Mouse (Mus musculus) midbrain, embryonic 16.5 days (tissue): Measurements from ENCODE around the gene 4930579F01Rik. TPM values are rescaled to one million over a fixed set of nuclear protein-coding genes. Genes with fewer than 3 reads are reported as not detected.

ENCODE experiments used
- ATAC-seq: fragments of 200-750 bp; cut with Nextera tagmentation; 2 replicates; pipeline ENCODE4 v1.8.0; 2017; ENCODE audit warnings: moderate TSS enrichment
- H3K27ac ChIP-seq: fragments of 300-500 bp; sonication (generic); 2 replicates; pipeline ENCODE4 v1.5.1; 2014; ENCODE audit warnings: mild to moderate bottlenecking, low read length, mixed read lengths
- H3K27me3 ChIP-seq: fragments of 300-500 bp; sonication (generic); 2 replicates; pipeline ENCODE4 v1.6.1; 2014; ENCODE audit warnings: low read depth, low read length, mixed read lengths; ENCODE audit not compliant: control insufficient read depth, insufficient read depth
- H3K36me3 ChIP-seq: fragments of 300-500 bp; sonication (generic); 2 replicates; pipeline ENCODE4 v1.6.1; 2014; ENCODE audit warnings: mild to moderate bottlenecking, low read length, moderate library complexity, mixed read lengths; ENCODE audit not compliant: control insufficient read depth, insufficient read depth
- H3K4me1 ChIP-seq: fragments of 300-500 bp; sonication (generic); 2 replicates; pipeline ENCODE4 v1.6.1; 2014; ENCODE audit warnings: mild to moderate bottlenecking, low read length, mixed read lengths; ENCODE audit not compliant: control insufficient read depth, insufficient read depth
- H3K4me2 ChIP-seq: fragments of 300-500 bp; sonication (generic); 2 replicates; pipeline ENCODE4 v1.6.1; 2014; ENCODE audit warnings: mild to moderate bottlenecking, low read length, mixed read lengths
- H3K4me3 ChIP-seq: fragments of 300-500 bp; sonication (generic); 2 replicates; pipeline ENCODE4 v1.5.1; 2014; ENCODE audit warnings: low read depth, mild to moderate bottlenecking, low read length, moderate library complexity, mixed read lengths
- H3K9ac ChIP-seq: fragments of 300-500 bp; sonication (generic); 2 replicates; pipeline ENCODE4 v1.6.1; 2014; ENCODE audit warnings: low read depth, low read length, mixed read lengths
- H3K9me3 ChIP-seq: fragments of 300-500 bp; sonication (generic); replicated peaks from 2 replicates; pipeline ENCODE4 v1.6.1; 2014; ENCODE audit warnings: mild to moderate bottlenecking, low read length, mixed read lengths; ENCODE audit not compliant: control insufficient read depth, poor library complexity, severe bottlenecking
- WGBS: fragments of 180-500 bp; shearing (Covaris S2); extraction: QIAGEN DNeasy Blood & Tissue Kit; methylation state at CpG from one replicate; pipeline ENCODE4 v1.1.7; 2014; 5-methylcytosine and 5-hydroxymethylcytosine counted together
- polyA plus RNA-seq: library from polyadenylated mRNA; unstranded; fragments of >200 nt; fragmentation: Nextera tagmentation; extraction: Ambion mirVana; gene quantifications from 2 replicates; pipeline ENCODE4 v1.2.1, GENCODE M21; 2015

4930579F01Rik gene
- polyA plus RNA-seq, 1 experiment from 2014 or later: not detected

GRCm38 (mm10) chr3:138185290-138185689 lies 8.3 kb downstream of the 4930579F01Rik start:
- Histone ChIP-seq H3K4me1 (no peaks in the 10 kb centered on the region), H3K4me3 (no peak overlapping the region), H3K9me3 (no peaks in the 10 kb centered on the region), H3K27me3 (no peaks in the 10 kb centered on the region), H3K36me3 (no peaks in the 10 kb centered on the region), H3K27ac (no peak overlapping the region), H3K4me2 (no peak overlapping the region), H3K9ac (no peak overlapping the region)
- ATAC-seq: no peak
- WGBS: 73% methylated on average over 4 of the region's 4 CpGs

GRCm38 (mm10) chr3:138183371-138183770 lies 10.3 kb downstream of the 4930579F01Rik start:
- Histone ChIP-seq H3K4me1 (no peaks in the 10 kb centered on the region), H3K36me3 (no peaks in the 10 kb centered on the region), H3K4me2 (no peak overlapping the region), H3K27ac (no peak overlapping the region), H3K4me3 (no peak overlapping the region), H3K27me3 (no peaks in the 10 kb centered on the region), H3K9me3 (no peaks in the 10 kb centered on the region), H3K9ac (no peak overlapping the region)
- no peak for ATAC-seq
- 95% methylated on average over 7 of the region's 7 CpGs for WGBS

GRCm38 (mm10) chr3:138182019-138182418 lies 11.6 kb downstream of the 4930579F01Rik start:
- Histone ChIP-seq H3K9ac (no peak overlapping the region), H3K27me3 (no peaks in the 10 kb centered on the region), H3K27ac (no peak overlapping the region), H3K4me3 (no peak overlapping the region), H3K4me1 (no peaks in the 10 kb centered on the region), H3K4me2 (no peak overlapping the region), H3K36me3 (no peaks in the 10 kb centered on the region), H3K9me3 (no peaks in the 10 kb centered on the region)
- WGBS: 81% methylated on average over 2 of the region's 2 CpGs
- ATAC-seq: no peak

GRCm38 (mm10) chr3:138175551-138175950 lies 18.1 kb downstream of the 4930579F01Rik start:
- H3K4me3 ChIP-seq: no peak overlapping the region
- ATAC-seq: no peak
- no peaks in the 10 kb centered on the region for H3K36me3 ChIP-seq
- H3K4me2 ChIP-seq: no peak overlapping the region
- H3K9me3 ChIP-seq: no peaks in the 10 kb centered on the region; the same call in 1 of the 2 replicates
- no peak overlapping the region for H3K27ac ChIP-seq
- H3K9ac ChIP-seq: no peak overlapping the region
- no peaks in the 10 kb centered on the region for H3K4me1 ChIP-seq
- H3K27me3 ChIP-seq: no peaks in the 10 kb centered on the region
- WGBS: 92% methylated on average over 6 of the region's 6 CpGs

- no peak for ATAC-seq
- H3K27me3 ChIP-seq: no peaks in the 10 kb centered on the region
- H3K4me1 ChIP-seq: no peaks in the 10 kb centered on the region
- no peak overlapping the region for H3K4me3 ChIP-seq
- no peaks in the 10 kb centered on the region for H3K36me3 ChIP-seq
- H3K4me2 ChIP-seq: no peak overlapping the region
- 78% methylated on average over 10 of the region's 10 CpGs for WGBS
- no peaks in the 10 kb centered on the region; the same call in 1 of the 2 replicates for H3K9me3 ChIP-seq
- no peak overlapping the region for H3K9ac ChIP-seq
- H3K27ac ChIP-seq: no peak overlapping the region
Measured at GRCm38 (mm10) chr3:138173291-138173690, 20.3 kb downstream of the 4930579F01Rik start.

GRCm38 (mm10) chr3:138162553-138163183 lies 31.0 kb downstream of the 4930579F01Rik start:
- 65% methylated on average over 4 of the region's 4 CpGs for WGBS
- Histone ChIP-seq H3K9me3 (no peaks in the 10 kb centered on the region), H3K36me3 (no peaks in the 10 kb centered on the region), H3K4me2 (no peak overlapping the region), H3K4me1 (no peaks in the 10 kb centered on the region), H3K4me3 (no peak overlapping the region), H3K27ac (no peak overlapping the region), H3K9ac (no peak overlapping the region), H3K27me3 (no peaks in the 10 kb centered on the region)
- ATAC-seq: no peak; the same call in 1 of the 2 replicates

GRCm38 (mm10) chr3:138161623-138162022 lies 32.0 kb downstream of the 4930579F01Rik start:
- Histone ChIP-seq H3K4me3 (no peak overlapping the region), H3K9me3 (no peaks in the 10 kb centered on the region), H3K4me2 (no peak overlapping the region), H3K9ac (no peak overlapping the region), H3K27ac (no peak overlapping the region), H3K4me1 (no peaks in the 10 kb centered on the region), H3K27me3 (no peaks in the 10 kb centered on the region), H3K36me3 (no peaks in the 10 kb centered on the region)
- ATAC-seq: no peak
- 87% methylated on average over 10 of the region's 10 CpGs for WGBS

- Histone ChIP-seq H3K4me1 (no peaks in the 10 kb centered on the region), H3K9me3 (no peaks in the 10 kb centered on the region), H3K36me3 (no peaks in the 10 kb centered on the region), H3K4me2 (no peak overlapping the region), H3K9ac (no peak overlapping the region), H3K27me3 (no peaks in the 10 kb centered on the region), H3K27ac (no peak overlapping the region), H3K4me3 (no peak overlapping the region)
- 64% methylated on average over 10 of the region's 10 CpGs for WGBS
- no peak for ATAC-seq
Measured at GRCm38 (mm10) chr3:138156651-138157050, 37.0 kb downstream of the 4930579F01Rik start.

- no peak overlapping the region for H3K9ac ChIP-seq
- H3K9me3 ChIP-seq: no peaks in the 10 kb centered on the region
- H3K4me2 ChIP-seq: no peak overlapping the region
- WGBS: 93% methylated on average over 4 of the region's 4 CpGs
- H3K36me3 ChIP-seq: no peaks in the 10 kb centered on the region
- H3K4me1 ChIP-seq: no peaks in the 10 kb centered on the region
- no peak overlapping the region for H3K4me3 ChIP-seq
- no peak for ATAC-seq
- no peaks in the 10 kb centered on the region for H3K27me3 ChIP-seq
- no peak overlapping the region for H3K27ac ChIP-seq
Measured at GRCm38 (mm10) chr3:138155062-138155461, 38.6 kb downstream of the 4930579F01Rik start.
